Mouse (Mus musculus) heart, embryonic 13.5 days (tissue): ENCODE data around the gene Abcb4. TPM values are rescaled to one million over a fixed set of nuclear protein-coding genes. Genes with fewer than 3 reads are reported as not detected.
A peak's percentile ranks its signal among the peaks of the same experiment; 100 is the strongest.

Experiments
- ATAC-seq: fragments of 200-750 bp; cut with Nextera tagmentation; 2 replicates; pipeline ENCODE4 v1.8.0; 2017; ENCODE audit warnings: moderate TSS enrichment; ENCODE audit not compliant: insufficient number of reproducible peaks, low FRiP score, low TSS enrichment; ENCODE audit errors: extremely low read depth
- H3K27ac ChIP-seq: fragments of 300-500 bp; sonication (generic); replicated peaks from 2 replicates; pipeline ENCODE4 v1.5.1; 2015; ENCODE audit warnings: moderate library complexity, mild to moderate bottlenecking, inconsistent platforms
- H3K27me3 ChIP-seq: fragments of 300-500 bp; sonication (generic); replicated peaks from 2 replicates; pipeline ENCODE4 v1.6.1; 2015; ENCODE audit warnings: mild to moderate bottlenecking, inconsistent platforms
- H3K36me3 ChIP-seq: fragments of 300-500 bp; sonication (generic); 2 replicates; pipeline ENCODE4 v1.6.1; 2015; ENCODE audit warnings: mild to moderate bottlenecking, inconsistent platforms
- H3K4me1 ChIP-seq: fragments of 300-500 bp; sonication (generic); 2 replicates; pipeline ENCODE4 v1.6.1; 2015; ENCODE audit warnings: inconsistent platforms
- H3K4me2 ChIP-seq: fragments of 300-500 bp; sonication (generic); 2 replicates; pipeline ENCODE4 v1.6.1; 2015; ENCODE audit warnings: inconsistent platforms, mild to moderate bottlenecking, moderate library complexity
- H3K4me3 ChIP-seq: fragments of 300-500 bp; sonication (generic); 2 replicates; pipeline ENCODE4 v1.5.1; 2015; ENCODE audit warnings: moderate library complexity, mild to moderate bottlenecking, inconsistent platforms
- H3K9ac ChIP-seq: fragments of 300-500 bp; sonication (generic); 2 replicates; pipeline ENCODE4 v1.6.1; 2015; ENCODE audit warnings: inconsistent platforms, mild to moderate bottlenecking, moderate library complexity
- H3K9me3 ChIP-seq: fragments of 300-500 bp; sonication (generic); 2 replicates; pipeline ENCODE4 v1.6.1; 2016; ENCODE audit warnings: inconsistent platforms
- WGBS: fragments of 180-500 bp; shearing (Covaris S2); methylation state at CpG from one replicate; pipeline ENCODE4 v1.1.7; 2015; ENCODE audit warnings: mixed read lengths; 5-methylcytosine and 5-hydroxymethylcytosine counted together
- polyA plus RNA-seq: library from polyadenylated mRNA; unstranded; fragments of >200 nt; fragmentation: Nextera tagmentation; extraction: Ambion mirVana; gene quantifications from 2 replicates; pipeline ENCODE4 v1.2.1, GENCODE M21; 2015

Gene Abcb4
- polyA plus RNA-seq, 1 experiment from 2014 or later = 0.36 TPM

DNA sequence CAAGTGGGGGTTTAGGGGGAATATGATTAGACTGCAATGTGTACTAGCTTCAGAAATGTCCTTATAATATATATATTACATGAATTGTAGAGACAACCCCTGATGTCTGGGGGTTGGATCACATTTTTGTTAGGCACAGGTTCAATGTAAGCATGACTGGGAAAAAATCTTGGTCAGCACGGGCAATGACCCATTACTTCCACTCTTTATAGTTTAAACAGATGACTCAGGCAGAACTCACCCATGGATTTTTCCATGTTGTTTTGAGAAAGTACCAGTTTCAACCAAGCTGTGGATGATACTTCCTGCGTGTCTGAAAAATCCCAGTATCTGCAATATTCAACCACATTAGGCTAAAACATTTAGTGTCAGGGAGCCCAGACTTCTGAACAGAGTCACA lies 16.4 kb upstream of the Abcb4 start:
- no peak overlapping the region for H3K4me2 ChIP-seq
- 68% methylated on average over 2 of the region's 2 CpGs for WGBS
- H3K27ac ChIP-seq = no peak overlapping the region
- H3K27me3 ChIP-seq = no peaks in the 10 kb centered on the region
- H3K4me3 ChIP-seq = no peak overlapping the region
- no peak overlapping the region for H3K9ac ChIP-seq
- no peaks in the 10 kb centered on the region for H3K36me3 ChIP-seq
- no peak for ATAC-seq
- no peaks in the 10 kb centered on the region for H3K4me1 ChIP-seq
- H3K9me3 ChIP-seq = no peaks in the 10 kb centered on the region

DNA sequence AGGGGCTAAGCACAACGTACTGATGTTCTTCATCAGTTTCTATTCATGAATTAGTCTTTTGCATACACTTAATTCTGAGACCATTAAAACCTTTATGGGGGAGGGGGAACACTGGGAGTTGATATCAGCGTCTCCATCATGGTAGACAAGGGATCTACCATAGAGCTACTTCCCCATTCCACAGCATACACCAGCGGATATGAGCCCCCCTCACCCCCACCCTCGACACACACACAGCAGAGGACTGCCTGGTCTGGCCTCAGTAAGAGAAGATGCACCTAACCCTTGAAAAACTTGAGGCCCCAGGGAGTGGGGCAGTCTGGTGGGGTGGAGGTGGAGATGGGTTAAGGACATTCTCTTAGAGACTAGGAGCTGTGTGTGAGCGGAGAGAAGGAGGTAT lies 15.7 kb upstream of the Abcb4 start:
- H3K36me3 ChIP-seq = no peaks in the 10 kb centered on the region
- 64% methylated on average over 5 of the region's 5 CpGs for WGBS

GRCm38 (mm10) chr5:8885837-8886236 lies 7.7 kb upstream of the Abcb4 start:
- no peaks in the 10 kb centered on the region for H3K36me3 ChIP-seq
- no peak overlapping the region for H3K4me2 ChIP-seq
- 67% methylated on average over 2 of the region's 2 CpGs for WGBS
- no peaks in the 10 kb centered on the region for H3K4me1 ChIP-seq
- no peak for ATAC-seq
- H3K4me3 ChIP-seq = no peak overlapping the region
- no peak overlapping the region for H3K9ac ChIP-seq
- no peak overlapping the region for H3K27ac ChIP-seq
- peaks cover 3% of the 10 kb centered on the region; the same call in 1 of the 2 replicates for H3K9me3 ChIP-seq
- H3K27me3 ChIP-seq = no peaks in the 10 kb centered on the region

More for the DNA sequence above, 15.7 kb upstream of the Abcb4 start:
- Histone ChIP-seq H3K27me3 (no peaks in the 10 kb centered on the region), H3K27ac (no peak overlapping the region), H3K4me3 (no peak overlapping the region), H3K4me1 (no peaks in the 10 kb centered on the region), H3K9ac (no peak overlapping the region), H3K9me3 (no peaks in the 10 kb centered on the region), H3K4me2 (no peak overlapping the region)
- ATAC-seq = no peak

- ATAC-seq = no peak
- peak overlapping the region; percentile 73 for H3K9ac ChIP-seq
- peak overlapping the region; percentile 61 for H3K4me3 ChIP-seq
- 11% methylated on average over 15 of the region's 15 CpGs for WGBS
- H3K27ac ChIP-seq = no peak overlapping the region
- peaks cover 9% of the 10 kb centered on the region for H3K4me1 ChIP-seq
- peak overlapping the region; percentile 85 for H3K4me2 ChIP-seq
- peaks cover 7% of the 10 kb centered on the region; the same call in 1 of the 2 replicates for H3K9me3 ChIP-seq
- peaks cover 40% of the 10 kb centered on the region; the same call in 1 of the 2 replicates for H3K27me3 ChIP-seq
- H3K36me3 ChIP-seq = no peaks in the 10 kb centered on the region
Measured at GRCm38 (mm10) chr5:8894104-8894425, 548 bp downstream of the Abcb4 start.

- H3K27me3 ChIP-seq = peaks cover 40% of the 10 kb centered on the region; the same call in 1 of the 2 replicates
- H3K4me1 ChIP-seq = peaks cover 9% of the 10 kb centered on the region
- H3K9me3 ChIP-seq = peaks cover 7% of the 10 kb centered on the region; the same call in 1 of the 2 replicates
- no peaks in the 10 kb centered on the region for H3K36me3 ChIP-seq
- H3K27ac ChIP-seq = no peak overlapping the region
- no peak overlapping the region for H3K9ac ChIP-seq
- WGBS = 56% methylated on average over 15 of the region's 15 CpGs
- no peak for ATAC-seq
- H3K4me3 ChIP-seq = no peak overlapping the region
- peak overlapping the region; percentile 85; the same call in 1 of the 2 replicates for H3K4me2 ChIP-seq
Measured at GRCm38 (mm10) chr5:8894641-8895490, 1.3 kb downstream of the Abcb4 start.

DNA sequence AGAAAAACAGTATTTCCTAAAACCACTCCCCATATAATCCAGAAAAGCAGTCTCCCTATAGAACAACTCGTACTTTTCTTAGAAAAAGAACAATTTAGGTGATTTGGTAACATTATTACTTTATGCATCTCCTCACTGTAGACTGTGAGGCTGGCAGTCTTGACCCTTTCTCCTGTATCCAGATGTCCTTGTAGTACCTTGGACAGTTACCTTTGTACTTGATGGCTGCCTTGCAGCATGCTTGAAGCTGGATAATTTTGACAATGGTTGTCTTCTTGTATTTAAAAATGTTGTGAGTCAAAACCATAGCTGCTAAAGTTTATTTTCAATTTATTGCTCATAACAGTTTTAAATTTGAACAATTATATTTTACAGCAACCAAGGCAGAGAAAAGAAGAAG lies 2.7 kb downstream of the Abcb4 start:
- no peaks in the 10 kb centered on the region for H3K9me3 ChIP-seq
- no peak overlapping the region for H3K4me3 ChIP-seq
- H3K27ac ChIP-seq = no peak overlapping the region
- no peak for ATAC-seq
- no peak overlapping the region for H3K9ac ChIP-seq
- H3K36me3 ChIP-seq = no peaks in the 10 kb centered on the region
- H3K27me3 ChIP-seq = peaks cover 40% of the 10 kb centered on the region; the same call in 1 of the 2 replicates
- WGBS = 27% methylated on average over 1 of the region's 1 CpGs
- H3K4me1 ChIP-seq = peaks cover 9% of the 10 kb centered on the region
- no peak overlapping the region for H3K4me2 ChIP-seq

- no peak overlapping the region for H3K4me3 ChIP-seq
- H3K36me3 ChIP-seq = no peaks in the 10 kb centered on the region
- 71% methylated on average over 3 of the region's 3 CpGs for WGBS
- H3K27me3 ChIP-seq = peaks cover 24% of the 10 kb centered on the region; the same call in 1 of the 2 replicates
- H3K9me3 ChIP-seq = no peaks in the 10 kb centered on the region
- H3K27ac ChIP-seq = no peak overlapping the region
- no peak overlapping the region for H3K4me2 ChIP-seq
- peaks cover under 1% of the 10 kb centered on the region for H3K4me1 ChIP-seq
- ATAC-seq = no peak
- H3K9ac ChIP-seq = no peak overlapping the region
Measured at GRCm38 (mm10) chr5:8898246-8898645, 4.7 kb downstream of the Abcb4 start.

DNA sequence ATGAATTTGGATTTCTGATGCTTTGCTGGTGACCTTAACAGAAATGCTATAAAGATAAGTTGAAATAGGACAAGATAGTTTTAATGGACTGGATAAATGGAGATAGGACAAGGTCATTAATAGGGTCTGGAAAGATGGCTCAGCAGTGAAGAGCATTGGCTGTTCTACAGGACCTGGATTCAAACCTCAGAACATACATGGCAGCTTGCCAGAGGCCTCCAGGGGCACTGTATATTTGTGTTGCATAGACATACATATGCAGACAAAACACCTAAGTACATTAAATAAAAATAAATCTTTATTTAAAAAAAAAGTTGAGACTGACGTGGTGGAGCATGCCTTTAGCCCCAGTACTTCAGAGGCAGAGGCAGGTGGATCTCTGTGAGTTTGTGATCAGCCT lies 7.5 kb downstream of the Abcb4 start:
- no peak overlapping the region for H3K27ac ChIP-seq
- 64% methylated on average over 1 of the region's 1 CpGs for WGBS
- H3K9ac ChIP-seq = no peak overlapping the region
- no peaks in the 10 kb centered on the region for H3K27me3 ChIP-seq
- ATAC-seq = no peak
- no peaks in the 10 kb centered on the region for H3K36me3 ChIP-seq
- no peaks in the 10 kb centered on the region for H3K9me3 ChIP-seq
- no peak overlapping the region for H3K4me3 ChIP-seq
- no peaks in the 10 kb centered on the region for H3K4me1 ChIP-seq
- H3K4me2 ChIP-seq = no peak overlapping the region

- no peak overlapping the region for H3K27ac ChIP-seq
- no peak overlapping the region for H3K9ac ChIP-seq
- H3K9me3 ChIP-seq = no peaks in the 10 kb centered on the region
- no peak overlapping the region for H3K4me2 ChIP-seq
- 64% methylated on average over 6 of the region's 6 CpGs for WGBS
- H3K36me3 ChIP-seq = no peaks in the 10 kb centered on the region
- H3K4me3 ChIP-seq = no peak overlapping the region
- no peaks in the 10 kb centered on the region for H3K4me1 ChIP-seq
- H3K27me3 ChIP-seq = no peaks in the 10 kb centered on the region
- ATAC-seq = no peak
Measured at GRCm38 (mm10) chr5:8902141-8902817, 8.8 kb downstream of the Abcb4 start.

DNA sequence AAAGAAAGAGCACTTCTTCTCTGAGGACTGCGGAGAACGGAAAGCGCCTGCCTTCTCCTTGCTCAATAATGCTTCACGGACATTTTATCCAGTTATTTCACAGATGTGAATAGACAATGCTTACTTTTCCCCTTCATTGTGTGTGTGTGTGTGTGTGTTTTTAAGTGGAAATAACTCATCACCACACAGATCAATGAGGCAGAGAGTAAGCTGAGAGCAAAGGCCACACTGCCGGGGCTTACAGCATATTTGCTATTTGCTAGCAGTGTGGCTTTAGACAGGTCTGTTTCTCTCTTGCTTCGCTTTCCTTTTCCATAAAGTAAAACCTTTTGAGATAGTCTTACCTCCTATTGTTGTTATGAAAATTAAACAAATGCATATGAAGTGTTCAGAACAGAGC lies 11.0 kb downstream of the Abcb4 start:
- 82% methylated on average over 6 of the region's 6 CpGs for WGBS
- Histone ChIP-seq H3K4me3 (no peak overlapping the region), H3K4me2 (no peak overlapping the region), H3K27ac (no peak overlapping the region), H3K36me3 (no peaks in the 10 kb centered on the region), H3K9me3 (no peaks in the 10 kb centered on the region), H3K4me1 (no peaks in the 10 kb centered on the region), H3K9ac (no peak overlapping the region), H3K27me3 (no peaks in the 10 kb centered on the region)
- no peak for ATAC-seq

DNA sequence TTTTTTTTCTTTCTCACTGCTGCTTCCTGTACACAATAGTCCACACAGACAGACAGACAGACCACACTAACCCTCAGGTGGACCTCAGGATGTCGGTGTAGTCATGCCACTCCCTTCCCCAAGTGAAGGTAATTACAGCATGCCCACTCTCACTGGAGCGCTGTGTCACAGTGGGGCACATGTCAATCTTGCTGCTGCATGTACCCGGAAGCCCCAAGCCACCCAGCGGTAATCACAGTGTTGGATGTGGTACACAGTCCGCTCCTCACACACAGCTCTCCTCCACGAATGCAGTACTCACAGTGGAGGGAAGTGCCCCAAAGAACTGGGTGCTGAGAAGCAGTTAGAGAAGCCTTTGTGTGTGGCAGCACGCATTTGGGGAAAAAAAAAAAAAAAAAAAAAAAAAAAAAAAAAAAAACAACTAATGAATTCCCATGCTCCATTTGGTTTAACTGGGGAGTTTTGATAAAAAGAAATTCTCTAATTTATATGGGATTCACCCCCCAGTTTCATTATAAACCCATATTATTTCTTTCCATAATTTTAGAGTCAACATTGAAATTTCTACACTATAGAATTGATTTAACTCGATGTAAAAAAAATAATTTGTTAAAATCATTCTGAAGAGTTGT lies 18.2 kb downstream of the Abcb4 start:
- no peak for ATAC-seq
- Histone ChIP-seq H3K27me3 (no peaks in the 10 kb centered on the region), H3K27ac (no peak overlapping the region), H3K9ac (no peak overlapping the region), H3K4me2 (no peak overlapping the region), H3K36me3 (no peaks in the 10 kb centered on the region), H3K9me3 (no peaks in the 10 kb centered on the region), H3K4me3 (no peak overlapping the region), H3K4me1 (no peaks in the 10 kb centered on the region)
- 68% methylated on average over 8 of the region's 8 CpGs for WGBS
